Mouse (Mus musculus): ENCODE data around the gene Il1r2. TPM values are rescaled to one million over a fixed set of nuclear protein-coding genes. Genes with fewer than 3 reads are reported as not detected.
A peak's percentile ranks its signal among the peaks of the same experiment; 100 is the strongest.

Gene Il1r2
- polyA plus RNA-seq, 1 experiment: not detected

DNA sequence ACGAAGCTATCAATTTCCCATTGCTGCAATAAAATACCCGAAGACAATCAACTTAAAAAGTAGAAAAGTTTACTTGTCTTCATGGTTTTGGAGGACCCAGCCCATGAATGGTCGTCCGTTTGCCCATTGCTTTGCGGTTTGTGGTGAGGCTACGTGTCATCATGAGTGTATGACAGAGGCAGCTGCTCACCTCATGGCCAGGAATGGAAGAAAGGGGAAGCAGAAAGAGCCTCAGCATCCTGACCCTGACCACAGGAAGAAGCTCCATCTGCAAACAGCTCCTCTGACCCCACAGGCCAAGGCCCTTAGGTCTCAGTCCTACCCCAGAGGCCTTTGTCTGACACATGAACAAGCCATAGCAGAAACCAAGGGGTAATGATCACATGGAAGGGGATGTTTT lies 22.7 kb upstream of the Il1r2 start:
- Histone ChIP-seq H3K27me3 (ENCODE audit: control insufficient read depth, insufficient read depth, low read length) (no peaks in the 10 kb centered on the region), H3K36me3 (ENCODE audit: control insufficient read depth, insufficient read depth, low read length) (no peaks in the 10 kb centered on the region), H3K4me1 (ENCODE audit: control insufficient read depth, insufficient read depth, low read length) (no peaks in the 10 kb centered on the region), H3K27ac (ENCODE audit: control insufficient read depth, insufficient read depth, low read depth, low read length) (no peak overlapping the region), H3K4me3 (ENCODE audit: control insufficient read depth, low read depth, low read length) (no peak overlapping the region)
- TF ChIP-seq CTCF (IDR thresholded peaks at IDR 0.05; ENCODE audit: control insufficient read depth, insufficient read depth, insufficient replicate concordance, low read depth, low read length): no peak
- TF ChIP-seq POLR2A (IDR thresholded peaks at IDR 0.05; ENCODE audit: control insufficient read depth, low read depth, low read length): no peak

GRCm38 (mm10) chr1:40052156-40052555 lies 21.7 kb upstream of the Il1r2 start:
- TF ChIP-seq POLR2A (IDR thresholded peaks at IDR 0.05; ENCODE audit: control insufficient read depth, low read depth, low read length): no peak
- no peak for TF ChIP-seq CTCF (IDR thresholded peaks at IDR 0.05; ENCODE audit: control insufficient read depth, insufficient read depth, insufficient replicate concordance, low read depth, low read length)

GRCm38 (mm10) chr1:40053071-40053470 lies 20.8 kb upstream of the Il1r2 start:
- no peaks in the 10 kb centered on the region for H3K27me3 ChIP-seq (ENCODE audit: control insufficient read depth, insufficient read depth, low read length)
- no peaks in the 10 kb centered on the region for H3K36me3 ChIP-seq (ENCODE audit: control insufficient read depth, insufficient read depth, low read length)
- no peak overlapping the region for H3K27ac ChIP-seq (ENCODE audit: control insufficient read depth, insufficient read depth, low read depth, low read length)
- H3K4me3 ChIP-seq (ENCODE audit: control insufficient read depth, low read depth, low read length): no peak overlapping the region
- TF ChIP-seq CTCF (IDR thresholded peaks at IDR 0.05; ENCODE audit: control insufficient read depth, insufficient read depth, insufficient replicate concordance, low read depth, low read length) (no peak), POLR2A (IDR thresholded peaks at IDR 0.05; ENCODE audit: control insufficient read depth, low read depth, low read length) (no peak)
- H3K4me1 ChIP-seq (ENCODE audit: control insufficient read depth, insufficient read depth, low read length): no peaks in the 10 kb centered on the region

More at GRCm38 (mm10) chr1:40052156-40052555, 21.7 kb upstream of the Il1r2 start:
- no peaks in the 10 kb centered on the region for H3K36me3 ChIP-seq (ENCODE audit: control insufficient read depth, insufficient read depth, low read length)
- no peaks in the 10 kb centered on the region for H3K4me1 ChIP-seq (ENCODE audit: control insufficient read depth, insufficient read depth, low read length)
- no peak overlapping the region for H3K27ac ChIP-seq (ENCODE audit: control insufficient read depth, insufficient read depth, low read depth, low read length)
- H3K4me3 ChIP-seq (ENCODE audit: control insufficient read depth, low read depth, low read length): 0 out of 2 replicates have a peak overlapping the region, but pooled peaks have one; percentile 11
- no peaks in the 10 kb centered on the region for H3K27me3 ChIP-seq (ENCODE audit: control insufficient read depth, insufficient read depth, low read length)

- TF ChIP-seq CTCF (IDR thresholded peaks at IDR 0.05; ENCODE audit: control insufficient read depth, insufficient read depth, insufficient replicate concordance, low read depth, low read length) (no peak), POLR2A (IDR thresholded peaks at IDR 0.05; ENCODE audit: control insufficient read depth, low read depth, low read length) (no peak)
- no peaks in the 10 kb centered on the region for H3K27me3 ChIP-seq (ENCODE audit: control insufficient read depth, insufficient read depth, low read length)
- no peaks in the 10 kb centered on the region for H3K4me1 ChIP-seq (ENCODE audit: control insufficient read depth, insufficient read depth, low read length)
- no peak overlapping the region for H3K4me3 ChIP-seq (ENCODE audit: control insufficient read depth, low read depth, low read length)
- H3K36me3 ChIP-seq (ENCODE audit: control insufficient read depth, insufficient read depth, low read length): no peaks in the 10 kb centered on the region
- no peak overlapping the region for H3K27ac ChIP-seq (ENCODE audit: control insufficient read depth, insufficient read depth, low read depth, low read length)
Measured at GRCm38 (mm10) chr1:40055051-40055450, 18.8 kb upstream of the Il1r2 start.

- no peak for TF ChIP-seq CTCF (IDR thresholded peaks at IDR 0.05; ENCODE audit: control insufficient read depth, insufficient read depth, insufficient replicate concordance, low read depth, low read length)
- no peak for TF ChIP-seq POLR2A (IDR thresholded peaks at IDR 0.05; ENCODE audit: control insufficient read depth, low read depth, low read length)
- Histone ChIP-seq H3K4me1 (ENCODE audit: control insufficient read depth, insufficient read depth, low read length) (no peaks in the 10 kb centered on the region), H3K27ac (ENCODE audit: control insufficient read depth, insufficient read depth, low read depth, low read length) (no peak overlapping the region), H3K36me3 (ENCODE audit: control insufficient read depth, insufficient read depth, low read length) (no peaks in the 10 kb centered on the region), H3K4me3 (ENCODE audit: control insufficient read depth, low read depth, low read length) (no peak overlapping the region), H3K27me3 (ENCODE audit: control insufficient read depth, insufficient read depth, low read length) (no peaks in the 10 kb centered on the region)
Measured at GRCm38 (mm10) chr1:40055963-40056362, 17.9 kb upstream of the Il1r2 start.

DNA sequence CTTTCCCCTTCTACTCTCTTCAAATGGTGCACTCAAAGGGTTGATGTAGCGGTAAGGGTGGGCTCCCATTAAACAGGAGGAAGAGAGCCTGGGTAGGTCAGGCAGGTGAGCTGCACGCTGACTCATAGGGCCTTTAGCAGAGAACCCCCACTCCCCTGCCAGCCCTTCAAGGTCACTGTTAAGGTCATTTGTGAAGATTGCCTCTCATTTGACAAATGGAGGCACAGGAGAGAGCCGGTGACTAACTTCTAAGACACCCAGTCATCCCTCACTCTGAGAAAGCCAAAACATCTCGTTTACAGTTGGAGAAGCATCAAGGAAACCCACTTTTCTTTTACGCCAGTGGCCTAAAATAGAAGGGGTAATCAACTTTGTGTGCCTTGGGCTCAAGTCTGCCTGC lies 16.5 kb upstream of the Il1r2 start:
- no peak overlapping the region for H3K27ac ChIP-seq (ENCODE audit: control insufficient read depth, insufficient read depth, low read depth, low read length)
- H3K4me3 ChIP-seq (ENCODE audit: control insufficient read depth, low read depth, low read length): no peak overlapping the region
- H3K4me1 ChIP-seq (ENCODE audit: control insufficient read depth, insufficient read depth, low read length): no peaks in the 10 kb centered on the region
- H3K27me3 ChIP-seq (ENCODE audit: control insufficient read depth, insufficient read depth, low read length): no peaks in the 10 kb centered on the region
- H3K36me3 ChIP-seq (ENCODE audit: control insufficient read depth, insufficient read depth, low read length): no peaks in the 10 kb centered on the region
- TF ChIP-seq POLR2A (IDR thresholded peaks at IDR 0.05; ENCODE audit: control insufficient read depth, low read depth, low read length) (no peak), CTCF (IDR thresholded peaks at IDR 0.05; ENCODE audit: control insufficient read depth, insufficient read depth, insufficient replicate concordance, low read depth, low read length) (no peak)

- no peak for TF ChIP-seq POLR2A (IDR thresholded peaks at IDR 0.05; ENCODE audit: control insufficient read depth, low read depth, low read length)
- TF ChIP-seq CTCF (IDR thresholded peaks at IDR 0.05; ENCODE audit: control insufficient read depth, insufficient read depth, insufficient replicate concordance, low read depth, low read length): no peak
- Histone ChIP-seq H3K27me3 (ENCODE audit: control insufficient read depth, insufficient read depth, low read length) (no peaks in the 10 kb centered on the region), H3K4me1 (ENCODE audit: control insufficient read depth, insufficient read depth, low read length) (no peaks in the 10 kb centered on the region), H3K27ac (ENCODE audit: control insufficient read depth, insufficient read depth, low read depth, low read length) (no peak overlapping the region), H3K4me3 (ENCODE audit: control insufficient read depth, low read depth, low read length) (no peak overlapping the region), H3K36me3 (ENCODE audit: control insufficient read depth, insufficient read depth, low read length) (no peaks in the 10 kb centered on the region)
Measured at GRCm38 (mm10) chr1:40058013-40058412, 15.9 kb upstream of the Il1r2 start.

Data from testis, adult 2 months (tissue).